Mouse (Mus musculus): ENCODE results near the gene Vps45.

Gene Vps45

GRCm38 (mm10) chr3:96038156-96038555, 20.1 kb downstream of the Vps45 start:
- no peak for DNase-seq (ENCODE audit: low spot score)

- no peak for DNase-seq (ENCODE audit: low spot score)
These were observed 21.5 kb downstream of the Vps45 start for GRCm38 (mm10) chr3:96036796-96037195.

- DNase-seq (ENCODE audit: low spot score) = no peak
These were observed 25.2 kb downstream of the Vps45 start for GRCm38 (mm10) chr3:96033046-96033445.

GRCm38 (mm10) chr3:96032652-96033017, 25.6 kb downstream of the Vps45 start:
- DNase-seq (ENCODE audit: low spot score) = no peak

- no peak for DNase-seq (ENCODE audit: low spot score)
These were observed 26.1 kb downstream of the Vps45 start for GRCm38 (mm10) chr3:96031991-96032651.

GRCm38 (mm10) chr3:96029766-96030165, 28.5 kb downstream of the Vps45 start:
- no peak for DNase-seq (ENCODE audit: low spot score)

- DNase-seq (ENCODE audit: low spot score) = no peak
These were observed 28.9 kb downstream of the Vps45 start for GRCm38 (mm10) chr3:96029336-96029735.

- DNase-seq (ENCODE audit: low spot score) = no peak
These were observed 30.4 kb downstream of the Vps45 start for GRCm38 (mm10) chr3:96027875-96028274.

GRCm38 (mm10) chr3:96027145-96027544, 31.1 kb downstream of the Vps45 start:
- DNase-seq (ENCODE audit: low spot score) = no peak

GRCm38 (mm10) chr3:96021421-96022128, 36.7 kb downstream of the Vps45 start:
- no peak for DNase-seq (ENCODE audit: low spot score)

- DNase-seq (ENCODE audit: low spot score) = no peak
These were observed 37.5 kb downstream of the Vps45 start for GRCm38 (mm10) chr3:96020735-96021134.

- no peak for DNase-seq (ENCODE audit: low spot score)
These were observed 40.8 kb downstream of the Vps45 start for GRCm38 (mm10) chr3:96017461-96017860.

- DNase-seq (ENCODE audit: low spot score) = no peak
These were observed 41.9 kb downstream of the Vps45 start for GRCm38 (mm10) chr3:96016257-96016889.

- DNase-seq (ENCODE audit: low spot score) = no peak
These were observed 42.6 kb downstream of the Vps45 start for GRCm38 (mm10) chr3:96015681-96016080.

GRCm38 (mm10) chr3:96012805-96013204, 45.5 kb downstream of the Vps45 start:
- no peak for DNase-seq (ENCODE audit: low spot score)

GRCm38 (mm10) chr3:96008463-96008862, 49.8 kb downstream of the Vps45 start:
- DNase-seq (ENCODE audit: low spot score) = no peak

- no peak for DNase-seq (ENCODE audit: low spot score)
These were observed 56.7 kb downstream of the Vps45 start for GRCm38 (mm10) chr3:96001560-96001959.

GRCm38 (mm10) chr3:96000921-96001501, 57.3 kb downstream of the Vps45 start:
- DNase-seq (ENCODE audit: low spot score) = no peak

- no peak for DNase-seq (ENCODE audit: low spot score)
These were observed 58.1 kb downstream of the Vps45 start for GRCm38 (mm10) chr3:96000080-96000632.

- DNase-seq (ENCODE audit: low spot score) = no peak
These were observed 58.8 kb downstream of the Vps45 start for GRCm38 (mm10) chr3:95999308-96000079.

GRCm38 (mm10) chr3:95997203-95997721, 61.0 kb downstream of the Vps45 start:
- no peak for DNase-seq (ENCODE audit: low spot score)
